Mouse (Mus musculus): ENCODE results near the gene Cyp4x1. TPM values are rescaled to one million over a fixed set of nuclear protein-coding genes. Genes with fewer than 3 reads are reported as not detected.

Cyp4x1 gene
- total and polyA plus RNA-seq, 2 experiments from 2014 or later: 8.9 to 18.7 TPM

DNA sequence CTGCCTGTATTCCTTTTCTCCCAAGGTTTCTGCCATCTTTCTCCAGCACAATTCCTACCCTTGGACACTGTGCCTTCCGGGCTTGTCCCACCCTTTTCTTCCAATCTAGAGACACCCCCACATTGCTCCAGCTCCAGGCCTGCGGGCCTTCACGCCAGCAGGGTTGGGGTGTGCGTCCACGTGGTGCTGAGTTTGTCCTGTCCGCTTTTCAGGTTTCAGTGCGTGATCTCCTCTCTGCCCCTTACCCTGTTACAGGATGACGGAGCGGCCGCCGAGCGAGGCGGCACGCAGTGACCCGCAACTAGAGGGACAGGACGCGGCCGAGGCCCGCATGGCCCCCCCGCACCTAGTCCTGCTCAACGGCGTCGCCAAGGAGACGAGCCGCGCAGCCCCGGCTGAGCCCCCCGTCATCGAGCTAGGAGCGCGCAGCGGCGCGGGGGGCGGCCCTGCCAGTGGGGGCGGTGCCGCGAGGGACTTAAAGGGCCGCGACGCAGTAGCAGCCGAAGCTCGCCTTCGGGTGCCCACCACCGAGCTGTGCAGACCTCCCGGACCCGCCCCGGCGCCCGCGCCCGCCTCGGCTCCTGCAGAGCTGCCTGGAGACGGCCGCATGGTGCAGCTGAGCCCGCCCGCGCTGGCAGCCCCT, 71.1 kb downstream of the Cyp4x1 start:
- WGBS: 3% methylated on average over 54 of the region's 58 CpGs
- peak; percentile 76 for DNase-seq

GRCm38 (mm10) chr4:115062540-115062874, 71.6 kb downstream of the Cyp4x1 start:
- H3K27me3 ChIP-seq (ENCODE audit: insufficient read depth, low read length): peaks cover 86% of the 10 kb centered on the region
- WGBS: 2% methylated on average over 9 of the region's 9 CpGs
- no peaks in the 10 kb centered on the region for H3K36me3 ChIP-seq (ENCODE audit: insufficient read depth)
- no peak overlapping the region for H3K9ac ChIP-seq
- ATAC-seq: no peak
- peak overlapping the region; percentile 96 for H3K4me2 ChIP-seq (ENCODE audit: low read depth)
- no peaks in the 10 kb centered on the region for H3K9me3 ChIP-seq (ENCODE audit: low read length)
- H3K4me1 ChIP-seq (ENCODE audit: insufficient read depth): no peaks in the 10 kb centered on the region
- DNase-seq: no peak
- H3K27ac ChIP-seq (ENCODE audit: low read depth, low read length): no peak overlapping the region
- peak overlapping the region; percentile 51 for H3K4me3 ChIP-seq (ENCODE audit: low read depth, low read length)
- no peak for TF ChIP-seq CTCF (IDR thresholded peaks at IDR 0.05; ENCODE audit: low read depth)

More for the DNA sequence above, 71.1 kb downstream of the Cyp4x1 start:
- no peaks in the 10 kb centered on the region for H3K4me1 ChIP-seq (ENCODE audit: insufficient read depth)
- H3K27me3 ChIP-seq (ENCODE audit: insufficient read depth, low read length): peaks cover 83% of the 10 kb centered on the region
- H3K27ac ChIP-seq (ENCODE audit: low read depth, low read length): no peak overlapping the region
- H3K4me3 ChIP-seq (ENCODE audit: low read depth, low read length): peak overlapping the region; percentile 51
- H3K4me2 ChIP-seq (ENCODE audit: low read depth): peak overlapping the region; percentile 96
- H3K9me3 ChIP-seq (ENCODE audit: low read length): no peaks in the 10 kb centered on the region
- no peaks in the 10 kb centered on the region for H3K36me3 ChIP-seq (ENCODE audit: insufficient read depth)
- no peak for TF ChIP-seq CTCF (IDR thresholded peaks at IDR 0.05; ENCODE audit: low read depth)
- H3K9ac ChIP-seq: peak overlapping the region; percentile 51
- ATAC-seq: peak; percentile 90

DNA sequence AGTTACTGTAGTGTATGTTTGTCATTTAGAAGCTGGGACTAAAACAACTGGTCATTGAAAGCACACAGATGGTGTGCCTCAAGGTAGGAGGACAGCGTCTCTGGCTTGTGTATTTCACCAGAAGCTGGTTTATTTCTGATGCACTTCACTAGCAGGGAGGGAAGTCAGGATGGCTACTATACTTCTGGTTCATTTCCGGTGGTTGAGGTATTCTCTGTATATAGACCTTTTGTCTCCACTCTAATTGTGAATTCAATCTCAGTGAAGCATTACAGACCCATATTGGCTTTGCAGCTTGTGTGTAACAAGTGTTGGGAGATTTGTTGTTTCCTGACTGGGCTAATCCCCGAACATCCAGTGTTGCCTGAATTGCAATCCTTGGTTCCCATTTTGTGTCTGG, 73.3 kb downstream of the Cyp4x1 start:
- H3K27me3 ChIP-seq (ENCODE audit: insufficient read depth, low read length): peaks cover 83% of the 10 kb centered on the region
- H3K9me3 ChIP-seq (ENCODE audit: low read length): no peaks in the 10 kb centered on the region
- H3K4me2 ChIP-seq (ENCODE audit: low read depth): no peak overlapping the region
- H3K36me3 ChIP-seq (ENCODE audit: insufficient read depth): no peaks in the 10 kb centered on the region
- no peaks in the 10 kb centered on the region for H3K4me1 ChIP-seq (ENCODE audit: insufficient read depth)
- H3K9ac ChIP-seq: no peak overlapping the region
- no peak overlapping the region for H3K4me3 ChIP-seq (ENCODE audit: low read depth, low read length)
- WGBS: 14% methylated on average over 3 of the region's 3 CpGs
- no peak for ATAC-seq
- DNase-seq: no peak
- TF ChIP-seq CTCF (IDR thresholded peaks at IDR 0.05; ENCODE audit: low read depth): no peak
- no peak overlapping the region for H3K27ac ChIP-seq (ENCODE audit: low read depth, low read length)

DNA sequence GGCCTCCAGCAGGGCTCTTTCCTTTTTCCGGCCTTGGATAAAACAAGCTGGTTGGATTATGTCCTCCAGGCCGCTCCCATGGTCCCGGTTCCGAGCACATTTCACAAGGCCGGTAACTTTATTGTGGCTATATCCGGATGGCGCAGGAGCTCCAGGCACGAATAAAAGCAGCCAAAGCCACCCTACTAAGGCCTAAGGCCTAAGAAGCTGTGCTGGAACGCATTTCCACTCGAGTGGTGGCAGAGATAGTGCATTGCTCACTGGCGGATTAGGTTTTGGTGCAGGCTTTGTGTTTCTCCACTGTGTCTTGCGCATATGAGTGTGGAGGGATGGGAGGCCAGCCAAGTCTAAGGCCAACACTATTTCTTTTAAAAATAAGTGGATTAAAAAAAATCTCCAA, 74.2 kb downstream of the Cyp4x1 start:
- Histone ChIP-seq H3K4me1 (ENCODE audit: insufficient read depth) (no peaks in the 10 kb centered on the region), H3K4me3 (ENCODE audit: low read depth, low read length) (no peak overlapping the region), H3K9ac (no peak overlapping the region), H3K9me3 (ENCODE audit: low read length) (no peaks in the 10 kb centered on the region), H3K4me2 (ENCODE audit: low read depth) (no peak overlapping the region), H3K27ac (ENCODE audit: low read depth, low read length) (no peak overlapping the region), H3K27me3 (ENCODE audit: insufficient read depth, low read length) (peaks cover 83% of the 10 kb centered on the region), H3K36me3 (ENCODE audit: insufficient read depth) (no peaks in the 10 kb centered on the region)
- ATAC-seq (no peak), DNase-seq (no peak)
- TF ChIP-seq CTCF (IDR thresholded peaks at IDR 0.05; ENCODE audit: low read depth): no peak
- WGBS: 7% methylated on average over 12 of the region's 12 CpGs

DNA sequence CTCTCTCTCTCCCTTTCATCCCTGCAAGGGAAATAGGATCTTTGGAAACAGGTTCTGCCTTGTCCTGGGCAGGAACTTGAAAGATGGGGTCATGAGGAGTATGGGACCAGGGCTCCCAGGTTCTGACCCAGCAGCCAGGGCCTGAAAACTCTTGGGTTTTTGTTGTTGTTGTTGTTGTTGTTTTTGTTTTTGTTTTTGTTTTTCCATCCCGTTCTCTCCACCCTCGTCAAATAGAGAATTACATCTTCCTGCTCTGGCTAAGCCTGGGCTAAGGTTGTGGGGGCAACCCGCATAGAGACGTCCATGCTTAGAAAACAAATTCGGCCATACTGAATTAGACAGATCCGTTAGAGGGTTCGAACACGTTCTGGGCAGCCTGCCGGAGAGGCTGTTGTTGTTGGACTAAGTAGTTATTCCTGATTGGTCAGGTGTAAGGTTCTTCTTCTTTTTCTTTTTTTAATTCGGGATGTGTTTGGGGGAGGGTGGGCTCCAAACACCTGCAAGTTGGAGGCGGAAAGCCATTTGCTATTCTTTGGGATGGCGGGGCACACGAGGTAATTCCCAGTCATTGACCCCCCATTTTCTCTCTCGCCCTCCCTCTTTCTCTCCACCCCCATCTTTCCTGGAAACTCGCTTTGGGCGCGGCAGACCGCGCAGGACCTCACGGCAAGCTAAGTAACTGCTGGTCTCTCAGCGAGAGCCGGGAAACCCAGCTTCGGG, 75.0 kb downstream of the Cyp4x1 start:
- H3K4me3 ChIP-seq (ENCODE audit: low read depth, low read length): no peak overlapping the region
- H3K9ac ChIP-seq: no peak overlapping the region
- ATAC-seq (no peak), DNase-seq (peak; percentile 21)
- H3K36me3 ChIP-seq (ENCODE audit: insufficient read depth): no peaks in the 10 kb centered on the region
- H3K27ac ChIP-seq (ENCODE audit: low read depth, low read length): no peak overlapping the region
- no peaks in the 10 kb centered on the region for H3K4me1 ChIP-seq (ENCODE audit: insufficient read depth)
- WGBS: 2% methylated on average over 23 of the region's 23 CpGs
- H3K9me3 ChIP-seq (ENCODE audit: low read length): no peaks in the 10 kb centered on the region
- TF ChIP-seq CTCF (IDR thresholded peaks at IDR 0.05; ENCODE audit: low read depth): no peak
- H3K27me3 ChIP-seq (ENCODE audit: insufficient read depth, low read length): peaks cover 83% of the 10 kb centered on the region
- 0 out of 2 replicates have a peak overlapping the region, but pooled peaks have one; percentile 1 for H3K4me2 ChIP-seq (ENCODE audit: low read depth)

DNA sequence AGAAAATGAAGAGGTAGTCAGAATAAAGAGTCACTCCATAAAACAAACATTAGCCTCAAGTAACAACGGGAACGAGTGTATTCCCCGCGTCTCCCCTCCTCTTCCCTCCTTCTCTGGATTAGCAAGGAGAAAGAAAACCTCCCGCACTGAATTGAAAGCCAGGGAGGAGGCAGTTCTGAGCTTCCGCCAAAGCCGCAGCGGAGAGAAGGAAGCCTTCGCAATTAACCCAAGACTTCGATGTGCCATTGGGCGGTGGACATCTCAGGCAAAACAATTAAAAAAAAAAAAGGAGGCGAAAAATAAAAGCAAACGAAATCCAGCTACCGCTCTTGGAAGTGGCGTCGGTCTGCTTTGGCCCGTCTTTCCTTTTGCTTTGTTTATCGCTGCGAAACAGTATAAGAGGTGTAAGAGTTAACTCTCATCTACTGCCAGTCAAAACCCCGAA, 75.7 kb downstream of the Cyp4x1 start:
- H3K4me2 ChIP-seq (ENCODE audit: low read depth): no peak overlapping the region
- under 1% methylated on average over 20 of the region's 20 CpGs for WGBS
- peak; percentile 78 for DNase-seq

DNA sequence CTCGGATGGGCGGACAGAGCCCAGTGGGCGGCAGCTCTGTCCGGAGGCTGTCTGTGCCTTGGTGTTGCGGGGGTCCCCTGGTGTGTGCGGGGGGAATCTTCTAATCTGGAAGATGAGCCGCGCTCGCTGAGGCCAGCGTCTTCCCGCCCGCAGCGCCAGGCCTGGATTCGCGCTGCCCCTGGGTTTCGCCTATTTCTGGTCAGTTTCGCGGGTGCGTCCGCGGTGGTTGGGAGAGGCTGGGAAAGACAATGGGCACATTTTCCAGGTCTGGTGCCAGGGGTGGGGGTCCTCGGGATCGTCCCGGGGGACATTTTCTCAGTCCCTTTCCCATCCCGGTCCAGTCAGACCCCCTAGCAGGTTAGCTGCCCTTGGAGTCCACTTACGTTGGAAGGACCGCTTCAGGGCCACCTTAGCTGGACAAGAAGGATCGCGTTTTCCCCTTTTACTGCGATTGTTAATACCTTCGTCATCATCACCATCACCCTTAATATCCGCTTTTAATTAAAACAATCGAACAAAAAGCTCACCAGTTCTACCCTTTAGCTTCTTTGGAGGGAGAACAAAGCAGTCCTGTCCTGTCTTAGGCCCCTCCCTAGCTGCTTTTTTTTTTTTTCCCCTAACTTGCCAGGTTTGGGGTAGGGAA, 76.3 kb downstream of the Cyp4x1 start:
- ATAC-seq (no peak), DNase-seq (peak; percentile 25)
- TF ChIP-seq CTCF (IDR thresholded peaks at IDR 0.05; ENCODE audit: low read depth): no peak
- Histone ChIP-seq H3K4me1 (ENCODE audit: insufficient read depth) (no peaks in the 10 kb centered on the region), H3K4me3 (ENCODE audit: low read depth, low read length) (peak overlapping the region; percentile 29; the same call in 1 of the 2 replicates), H3K9me3 (ENCODE audit: low read length) (no peaks in the 10 kb centered on the region), H3K9ac (no peak overlapping the region), H3K4me2 (ENCODE audit: low read depth) (no peak overlapping the region), H3K36me3 (ENCODE audit: insufficient read depth) (no peaks in the 10 kb centered on the region), H3K27me3 (ENCODE audit: insufficient read depth, low read length) (peaks cover 83% of the 10 kb centered on the region), H3K27ac (ENCODE audit: low read depth, low read length) (no peak overlapping the region)
- under 1% methylated on average over 33 of the region's 33 CpGs for WGBS

More for the DNA sequence above, 75.7 kb downstream of the Cyp4x1 start:
- H3K36me3 ChIP-seq (ENCODE audit: insufficient read depth): no peaks in the 10 kb centered on the region
- no peak overlapping the region for H3K27ac ChIP-seq (ENCODE audit: low read depth, low read length)
- TF ChIP-seq CTCF (IDR thresholded peaks at IDR 0.05; ENCODE audit: low read depth): no peak
- H3K4me3 ChIP-seq (ENCODE audit: low read depth, low read length): no peak overlapping the region
- ATAC-seq: no peak
- H3K9ac ChIP-seq: no peak overlapping the region
- H3K9me3 ChIP-seq (ENCODE audit: low read length): no peaks in the 10 kb centered on the region
- peaks cover 83% of the 10 kb centered on the region for H3K27me3 ChIP-seq (ENCODE audit: insufficient read depth, low read length)
- no peaks in the 10 kb centered on the region for H3K4me1 ChIP-seq (ENCODE audit: insufficient read depth)

Measured in forebrain, postnatal 0 days (tissue).